Mouse (Mus musculus) forebrain, embryonic 14.5 days (tissue): ENCODE measurements around the gene Setdb2. TPM values are rescaled to one million over a fixed set of nuclear protein-coding genes. Genes with fewer than 3 reads are reported as not detected.
"Not testable (repeated sequence)": the region's sequence is repeated elsewhere in the genome, so short reads cannot be mapped to it uniquely, and the experiment has no call there.

Experiments
- ATAC-seq: fragments of 200-750 bp; cut with Nextera tagmentation; 2 replicates; pipeline ENCODE4 v1.8.0; 2017; ENCODE audit warnings: mild to moderate bottlenecking, moderate library complexity
- DNase-seq: peaks from one replicate; pipeline ENCODE4 v3.0.0-alpha.2; 2015; ENCODE audit warnings: low spot score
- H3K27ac ChIP-seq: fragments of 300-500 bp; sonication (generic); 2 replicates; pipeline ENCODE4 v1.5.1; 2014; ENCODE audit warnings: low read depth, mild to moderate bottlenecking, control low read depth, low read length, moderate library complexity
- H3K27me3 ChIP-seq: fragments of 300-500 bp; sonication (generic); replicated peaks from 2 replicates; pipeline ENCODE4 v1.6.1; 2014; ENCODE audit warnings: low read length, control low read depth, mixed read lengths; ENCODE audit not compliant: control insufficient read depth, insufficient read depth
- H3K36me3 ChIP-seq: fragments of 300-500 bp; sonication (generic); 2 replicates; pipeline ENCODE4 v1.6.1; 2014; ENCODE audit warnings: low read length, control low read depth; ENCODE audit not compliant: control insufficient read depth, insufficient read depth
- H3K4me1 ChIP-seq: fragments of 300-500 bp; sonication (generic); 2 replicates; pipeline ENCODE4 v1.6.1; 2014; ENCODE audit warnings: antibody characterized with exemption, low read length, control low read depth; ENCODE audit not compliant: control insufficient read depth, insufficient read depth
- H3K4me2 ChIP-seq: fragments of 300-500 bp; sonication (generic); 2 replicates; pipeline ENCODE4 v1.6.1; 2014; ENCODE audit warnings: mild to moderate bottlenecking, control low read depth, low read length
- H3K4me3 ChIP-seq: fragments of 300-500 bp; sonication (generic); 2 replicates; pipeline ENCODE4 v1.5.1; 2014; ENCODE audit warnings: low read depth, low read length, control low read depth
- H3K9ac ChIP-seq: fragments of 300-500 bp; sonication (generic); 2 replicates; pipeline ENCODE4 v1.6.1; 2014; ENCODE audit warnings: mild to moderate bottlenecking, low read length, control low read depth, moderate library complexity
- H3K9me3 ChIP-seq: fragments of 300-500 bp; sonication (generic); replicated peaks from 2 replicates; pipeline ENCODE4 v1.6.1; 2016; ENCODE audit warnings: low read length, control low read depth, mixed read lengths; ENCODE audit not compliant: control insufficient read depth
- WGBS: fragments of 180-500 bp; shearing (Covaris S2); extraction: QIAGEN DNeasy Blood & Tissue Kit; methylation state at CpG from one replicate; pipeline ENCODE4 v1.1.7; 2014; 5-methylcytosine and 5-hydroxymethylcytosine counted together
- polyA plus RNA-seq: library from polyadenylated mRNA; unstranded; fragments of >200 nt; fragmentation: Nextera tagmentation; extraction: Ambion mirVana; gene quantifications from 2 replicates; pipeline ENCODE4 v1.2.1, GENCODE M21; 2014

The Setdb2 gene
- polyA plus RNA-seq, 1 experiment from 2014 or later: 8.0 TPM

DNA sequence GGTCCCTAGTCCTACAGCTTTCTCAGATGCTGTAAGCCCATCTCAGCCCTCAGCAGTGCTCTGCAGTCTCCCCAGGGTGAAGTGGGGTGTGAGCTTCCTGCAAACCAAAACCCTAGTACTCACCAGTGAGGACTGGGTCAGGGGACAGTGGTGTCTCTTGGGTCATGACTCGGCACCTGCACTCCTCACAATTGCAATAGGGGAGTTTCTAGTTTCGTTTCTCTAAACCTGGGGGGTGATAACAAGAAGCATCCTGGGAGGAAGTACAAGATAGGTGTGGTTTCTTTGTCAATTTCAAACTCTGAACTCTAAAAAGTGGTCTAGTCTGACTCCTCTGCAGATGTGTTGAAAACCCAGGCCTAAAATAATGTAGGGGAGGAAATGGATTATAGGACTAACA lies 43.7 kb downstream of the Setdb2 start:
- Histone ChIP-seq H3K27ac (no peak overlapping the region), H3K9me3 (no peaks in the 10 kb centered on the region), H3K9ac (no peak overlapping the region), H3K4me2 (no peak overlapping the region), H3K27me3 (no peaks in the 10 kb centered on the region), H3K4me3 (no peak overlapping the region), H3K4me1 (no peaks in the 10 kb centered on the region), H3K36me3 (no peaks in the 10 kb centered on the region)
- DNase-seq: no peak
- no peak for ATAC-seq
- 90% methylated on average over 2 of the region's 2 CpGs for WGBS

DNA sequence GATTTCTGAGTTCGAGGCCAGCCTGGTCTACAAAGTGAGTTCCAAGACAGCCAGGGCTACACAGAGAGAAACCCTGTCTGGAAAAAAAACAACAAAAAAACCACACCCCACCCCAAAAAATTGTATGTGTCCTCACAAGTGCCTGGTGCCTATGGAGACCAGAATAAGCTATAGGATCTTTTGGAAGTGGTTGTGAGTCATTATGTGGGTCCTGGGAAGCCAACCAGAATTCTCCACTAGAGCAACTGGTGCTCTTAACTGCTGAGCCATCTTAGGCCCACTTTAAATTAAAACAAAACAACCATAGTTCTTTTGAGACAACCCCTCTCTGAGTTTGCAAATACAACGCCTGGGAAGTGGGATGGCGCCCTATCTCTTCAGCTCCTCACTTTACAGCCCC lies 45.4 kb downstream of the Setdb2 start, which contains the start of gene Phf11c:
Phf11c (minus strand) TSS at position 101 of the 400 bp plus-strand sequence.
- DNase-seq: no peak
- Histone ChIP-seq H3K9me3 (no peaks in the 10 kb centered on the region), H3K4me3 (no peak within 1 kb of the TSS), H3K27ac (no peak within 1 kb of the TSS), H3K4me1 (no peaks in the 10 kb centered on the region), H3K4me2 (no peak within 1 kb of the TSS), H3K27me3 (no peaks in the 10 kb centered on the region), H3K9ac (no peak within 1 kb of the TSS), H3K36me3 (no peaks in the 10 kb centered on the region)
- no peak for ATAC-seq
- WGBS: 91% methylated on average over 3 of the region's 3 CpGs

DNA sequence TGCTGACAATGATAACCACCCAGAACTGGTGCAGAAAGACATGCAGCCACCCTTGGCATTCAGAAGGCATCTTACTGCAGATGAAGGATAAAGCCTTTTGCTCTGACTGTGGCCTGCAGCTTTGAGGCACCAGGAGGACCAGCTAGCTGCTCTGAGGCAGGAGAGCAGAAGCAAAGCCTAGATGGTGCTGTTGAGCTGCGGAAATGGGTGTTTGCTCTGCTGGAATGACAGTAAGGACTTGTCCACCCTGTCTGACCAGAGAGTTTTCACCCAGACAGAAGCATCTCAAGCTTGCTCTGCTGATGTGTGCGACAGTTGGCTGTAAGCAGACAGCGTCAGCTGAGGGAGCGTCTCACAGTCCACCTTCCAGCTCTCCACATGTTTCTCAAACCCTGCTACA lies 50.5 kb downstream of the Setdb2 start:
- not testable (repeated sequence) for H3K9me3 ChIP-seq, H3K4me2 ChIP-seq, H3K36me3 ChIP-seq, H3K4me3 ChIP-seq, DNase-seq, H3K9ac ChIP-seq, H3K27me3 ChIP-seq, H3K4me1 ChIP-seq, H3K27ac ChIP-seq, ATAC-seq
- 85% methylated on average over 4 of the region's 4 CpGs for WGBS

DNA sequence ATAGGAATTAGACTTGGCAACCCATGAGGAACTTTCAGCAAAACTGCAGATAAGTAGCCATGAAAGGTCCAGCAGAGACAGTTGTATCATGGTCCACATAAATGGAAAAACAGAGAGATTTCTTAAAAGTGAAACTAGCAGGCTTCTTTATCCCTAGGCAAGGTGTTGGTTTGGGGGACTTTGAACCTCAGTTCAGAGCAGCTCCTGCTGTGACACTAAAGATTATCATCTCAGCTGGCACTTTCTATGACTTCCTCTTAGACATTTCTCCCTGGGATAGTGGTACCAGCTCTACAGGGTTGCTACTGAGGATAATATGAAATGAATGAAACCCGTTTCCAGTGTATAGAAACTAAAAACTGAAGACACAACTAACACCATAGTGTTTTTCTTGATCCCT lies 51.2 kb downstream of the Setdb2 start:
- no peak for DNase-seq
- H3K4me3 ChIP-seq: no peak overlapping the region

DNA sequence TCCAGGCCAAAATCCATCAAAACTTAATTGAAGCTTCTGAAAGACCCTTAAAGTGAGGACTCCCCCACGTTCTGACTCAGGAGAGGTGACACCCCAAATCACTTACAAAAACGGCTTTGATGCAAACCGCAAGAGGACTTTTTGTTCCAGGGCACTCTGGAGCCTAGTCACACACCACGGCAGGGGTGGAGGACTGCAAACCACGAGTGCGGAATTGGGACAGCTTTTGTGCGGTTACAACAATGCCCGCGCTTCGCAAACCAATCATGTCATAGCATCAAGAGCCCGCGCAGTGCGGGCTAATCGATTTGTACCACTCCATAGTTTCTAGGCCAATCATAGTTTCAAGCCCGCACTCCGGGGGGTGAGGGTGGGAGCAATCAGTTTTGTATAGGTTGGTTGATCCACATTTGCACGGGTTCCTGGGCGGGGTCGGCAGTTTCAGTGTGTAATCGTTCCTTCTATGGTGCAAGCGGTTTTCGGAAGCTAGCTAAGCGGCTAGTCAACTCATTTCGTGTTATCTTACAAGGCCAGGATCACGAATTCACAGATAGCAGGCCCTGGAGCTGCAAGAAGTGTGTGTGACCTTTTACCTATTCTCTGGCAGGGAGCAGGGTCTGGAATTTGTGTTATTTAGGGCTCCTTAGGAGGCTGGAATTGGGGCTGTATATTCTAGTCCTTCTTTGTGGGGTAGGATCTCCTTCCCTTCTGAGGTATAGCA lies 70.2 kb downstream of the Setdb2 start:
- no peak overlapping the region for H3K9ac ChIP-seq
- no peaks in the 10 kb centered on the region for H3K27me3 ChIP-seq
- H3K36me3 ChIP-seq: no peaks in the 10 kb centered on the region
- ATAC-seq (no peak), DNase-seq (no peak)
- H3K4me2 ChIP-seq: no peak overlapping the region
- no peaks in the 10 kb centered on the region for H3K9me3 ChIP-seq
- no peak overlapping the region for H3K27ac ChIP-seq
- H3K4me1 ChIP-seq: no peaks in the 10 kb centered on the region
- 93% methylated on average over 25 of the region's 25 CpGs for WGBS
- no peak overlapping the region for H3K4me3 ChIP-seq

More for the DNA sequence above, 51.2 kb downstream of the Setdb2 start:
- Histone ChIP-seq H3K4me1 (no peaks in the 10 kb centered on the region), H3K27me3 (no peaks in the 10 kb centered on the region), H3K36me3 (no peaks in the 10 kb centered on the region), H3K9me3 (no peaks in the 10 kb centered on the region), H3K9ac (no peak overlapping the region), H3K4me2 (no peak overlapping the region), H3K27ac (no peak overlapping the region)
- WGBS: 76% methylated on average over 1 of the region's 1 CpGs
- ATAC-seq: no peak

DNA sequence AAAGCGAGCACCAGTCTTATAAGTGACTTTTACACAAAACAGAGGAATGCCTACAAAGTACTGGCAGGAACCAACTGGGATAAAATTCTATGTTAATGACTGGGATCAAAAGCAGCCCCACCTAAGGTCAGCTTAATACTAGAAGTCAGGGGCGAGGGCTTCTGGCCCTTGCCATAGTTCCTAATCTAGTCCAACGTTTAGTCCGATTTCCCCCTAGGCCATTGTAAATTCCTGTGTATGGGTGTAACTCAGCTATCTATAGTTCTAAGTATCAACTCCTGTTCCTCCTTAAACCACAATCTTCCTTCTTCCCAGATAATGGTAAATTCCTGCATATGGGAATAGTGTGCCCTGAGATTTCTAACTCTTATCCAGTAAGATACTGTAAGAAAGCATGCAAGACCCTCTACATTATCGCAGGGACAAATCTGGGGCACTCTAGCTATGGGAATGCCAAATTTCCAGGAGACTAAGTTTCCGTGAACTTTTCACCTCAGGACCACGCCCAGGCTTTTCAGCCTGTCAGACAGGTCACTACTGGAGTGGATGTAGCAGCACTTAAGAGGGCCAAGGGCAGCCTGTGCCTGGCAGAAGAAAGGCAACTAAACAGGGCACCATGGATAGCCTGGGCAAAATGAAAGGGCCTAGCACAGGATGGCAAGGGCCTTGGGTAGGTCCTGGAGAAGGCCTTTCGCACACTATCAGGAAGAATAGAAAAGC lies 74.1 kb downstream of the Setdb2 start:
- Histone ChIP-seq H3K36me3 (no peaks in the 10 kb centered on the region), H3K4me2 (no peak overlapping the region), H3K9ac (no peak overlapping the region), H3K4me1 (no peaks in the 10 kb centered on the region), H3K4me3 (no peak overlapping the region), H3K27ac (no peak overlapping the region), H3K27me3 (no peaks in the 10 kb centered on the region), H3K9me3 (no peaks in the 10 kb centered on the region)
- DNase-seq (no peak), ATAC-seq (no peak)
- 85% methylated on average over 8 of the region's 8 CpGs for WGBS

DNA sequence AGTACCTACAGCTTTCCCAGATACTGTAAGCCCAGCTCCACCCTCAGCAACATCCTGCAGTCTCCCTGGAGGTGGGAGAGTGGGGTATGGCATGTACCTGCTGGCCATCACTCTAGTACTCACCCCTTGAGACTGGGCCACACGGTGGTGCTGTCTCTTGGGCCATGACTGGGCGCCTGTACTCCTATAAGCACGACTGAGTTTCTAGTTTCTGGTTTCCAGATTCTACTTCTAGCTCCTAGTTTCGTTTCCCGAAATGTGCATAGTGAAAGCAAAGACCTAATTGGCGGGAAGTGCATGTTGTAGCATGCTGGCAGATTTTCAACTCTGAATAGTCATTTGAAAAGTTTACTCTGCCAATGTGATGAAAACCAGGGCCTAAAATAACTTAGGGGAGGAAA lies 75.4 kb downstream of the Setdb2 start, which contains the start of gene Phf11d:
Phf11d (minus strand) TSS at position 227 of the 401 bp plus-strand sequence.
- no peak within 1 kb of the TSS for H3K4me3 ChIP-seq
- DNase-seq (no peak), ATAC-seq (no peak)
- H3K27ac ChIP-seq: no peak within 1 kb of the TSS
- no peaks in the 10 kb centered on the region for H3K36me3 ChIP-seq
- H3K9ac ChIP-seq: no peak within 1 kb of the TSS
- WGBS: 81% methylated on average over 6 of the region's 6 CpGs
- no peaks in the 10 kb centered on the region for H3K9me3 ChIP-seq
- no peaks in the 10 kb centered on the region for H3K27me3 ChIP-seq
- H3K4me1 ChIP-seq: no peaks in the 10 kb centered on the region
- H3K4me2 ChIP-seq: no peak within 1 kb of the TSS
